Mouse (Mus musculus) urinary bladder, postnatal 25 days (tissue): ENCODE measurements around the gene Lyg2.
A peak's percentile ranks its signal among the peaks of the same experiment; 100 is the strongest.

Source experiments
- DNase-seq: peaks from one replicate; pipeline ENCODE4 v3.0.0; 2022; ENCODE audit warnings: low spot score

Lyg2 gene

DNA sequence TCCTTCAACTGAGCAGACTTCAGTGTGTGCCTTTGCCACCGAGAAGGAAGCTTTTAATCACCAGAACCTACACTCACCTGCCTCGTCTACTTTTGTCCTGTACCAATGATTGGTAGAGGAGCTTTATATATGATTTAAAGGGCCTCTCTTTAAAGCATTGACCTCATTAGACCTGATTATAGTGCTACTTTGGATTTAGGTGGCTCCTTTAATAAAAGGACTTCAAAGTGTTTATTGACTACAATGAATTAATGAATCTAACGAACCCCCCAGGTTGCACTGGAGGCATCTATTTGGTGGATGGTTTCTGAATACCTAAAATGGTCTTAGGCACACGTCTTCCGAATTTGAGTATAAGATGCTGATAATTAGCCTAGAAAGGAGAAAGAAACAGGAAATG, at the start of gene Lyg2:
Gene Lyg2 (minus strand): TSS at position 101 of the 400 bp plus-strand sequence.
- DNase-seq, result no peak

GRCm38 (mm10) chr1:37965571-37965970, 49.3 kb upstream of the Lyg2 start:
- DNase-seq, result no peak

- DNase-seq, result no peak
Observed at GRCm38 (mm10) chr1:37959486-37959885, 43.2 kb upstream of the Lyg2 start.

- DNase-seq, result no peak
Observed at GRCm38 (mm10) chr1:37958516-37958915, 42.2 kb upstream of the Lyg2 start.

- no peak for DNase-seq
Observed at GRCm38 (mm10) chr1:37957659-37958058, 41.4 kb upstream of the Lyg2 start, which contains the start of gene Lyg1. TSS of gene Lyg1 (minus strand) at chr1:37957759.

DNA sequence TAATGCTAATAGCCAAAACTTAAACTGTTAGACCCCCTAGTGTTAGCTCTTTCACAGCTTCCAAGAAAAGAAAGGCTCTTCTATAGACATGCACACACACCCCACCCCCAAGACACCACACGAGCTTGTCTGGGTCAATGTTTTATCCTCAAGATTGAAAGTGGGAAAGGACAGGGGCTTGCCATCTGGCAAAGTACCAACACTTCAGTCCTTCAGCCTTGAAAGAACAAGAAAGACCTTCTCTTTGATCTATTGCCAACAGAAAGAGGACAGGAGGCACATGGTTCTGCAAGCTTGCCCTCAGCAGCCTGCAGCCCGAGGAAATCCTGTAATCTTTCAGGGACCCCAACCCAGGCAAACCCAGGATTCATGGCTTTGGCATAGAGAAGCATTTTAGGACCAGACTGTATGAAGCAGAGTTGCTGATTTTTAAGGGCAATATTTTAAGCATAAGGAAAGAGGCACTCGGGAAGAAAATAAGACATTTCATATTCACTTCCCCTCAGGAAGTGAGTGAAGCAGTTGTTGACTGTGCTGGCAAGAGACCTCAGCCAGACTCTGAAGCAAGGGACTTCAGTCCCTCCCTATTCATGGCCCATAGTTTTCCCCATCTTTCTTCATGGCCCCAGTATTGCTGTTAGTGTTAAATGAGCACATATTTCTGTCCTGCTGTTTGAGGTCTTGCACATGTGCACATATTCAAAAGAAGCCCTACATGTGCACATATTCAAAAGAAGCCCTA, 40.6 kb upstream of the Lyg2 start:
- DNase-seq, result no peak

GRCm38 (mm10) chr1:37955251-37955650, 39.0 kb upstream of the Lyg2 start:
- no peak for DNase-seq

- DNase-seq, result no peak
Observed at GRCm38 (mm10) chr1:37954786-37955185, 38.5 kb upstream of the Lyg2 start.

DNA sequence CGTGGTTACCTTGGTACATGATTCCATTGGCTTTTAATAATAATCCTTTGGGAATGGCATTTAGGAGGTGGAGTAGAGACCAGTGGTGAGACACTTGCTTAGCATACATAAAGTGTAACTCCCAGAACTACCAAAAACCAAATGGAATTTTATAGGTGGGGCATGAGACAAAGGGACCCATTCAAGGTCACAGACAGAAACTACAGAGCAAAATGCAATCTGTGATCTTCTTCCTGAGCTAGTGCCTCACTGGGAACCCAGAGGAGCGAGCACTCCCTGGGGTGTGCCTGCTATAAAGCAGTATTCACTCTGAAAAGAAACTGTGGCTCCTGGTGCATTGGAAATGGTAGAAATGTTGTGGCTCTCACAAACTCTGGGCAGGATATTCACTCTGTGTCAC, 32.6 kb upstream of the Lyg2 start:
- DNase-seq, result no peak

DNA sequence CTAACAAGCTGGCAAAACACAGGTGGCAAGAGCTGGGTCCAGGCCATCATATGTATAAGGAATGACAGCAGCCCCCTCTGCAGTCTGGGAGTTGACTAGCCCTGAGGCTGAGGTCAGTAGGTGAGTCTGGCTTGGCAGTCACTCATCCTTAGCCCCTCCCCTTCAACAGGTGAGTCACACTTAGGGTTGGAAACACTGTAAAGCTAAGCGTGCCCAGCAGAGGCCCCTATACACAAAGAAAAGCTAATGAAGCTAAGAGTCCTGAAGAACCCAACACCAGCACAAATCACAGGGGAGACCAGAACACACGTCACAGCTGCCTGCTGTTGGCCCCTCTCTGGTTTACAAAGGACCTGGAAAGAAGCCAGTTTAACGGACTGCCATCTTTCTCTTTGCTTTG, 15.5 kb upstream of the Lyg2 start:
- peak; percentile 17 for DNase-seq

GRCm38 (mm10) chr1:37925971-37926370, 9.7 kb upstream of the Lyg2 start:
- no peak for DNase-seq

GRCm38 (mm10) chr1:37922536-37922935, 6.2 kb upstream of the Lyg2 start:
- DNase-seq, result no peak

GRCm38 (mm10) chr1:37918096-37918495, 1.8 kb upstream of the Lyg2 start:
- no peak for DNase-seq

- no peak for DNase-seq
Observed at GRCm38 (mm10) chr1:37917666-37918065, 1.4 kb upstream of the Lyg2 start.

GRCm38 (mm10) chr1:37912751-37913150, 3.5 kb downstream of the Lyg2 start:
- DNase-seq, result no peak

GRCm38 (mm10) chr1:37903178-37903577, 13.1 kb downstream of the Lyg2 start:
- peak; percentile 10 for DNase-seq

GRCm38 (mm10) chr1:37900288-37900687, 16.0 kb downstream of the Lyg2 start:
- no peak for DNase-seq

- no peak for DNase-seq
Observed at GRCm38 (mm10) chr1:37899816-37900215, 16.5 kb downstream of the Lyg2 start.

DNA sequence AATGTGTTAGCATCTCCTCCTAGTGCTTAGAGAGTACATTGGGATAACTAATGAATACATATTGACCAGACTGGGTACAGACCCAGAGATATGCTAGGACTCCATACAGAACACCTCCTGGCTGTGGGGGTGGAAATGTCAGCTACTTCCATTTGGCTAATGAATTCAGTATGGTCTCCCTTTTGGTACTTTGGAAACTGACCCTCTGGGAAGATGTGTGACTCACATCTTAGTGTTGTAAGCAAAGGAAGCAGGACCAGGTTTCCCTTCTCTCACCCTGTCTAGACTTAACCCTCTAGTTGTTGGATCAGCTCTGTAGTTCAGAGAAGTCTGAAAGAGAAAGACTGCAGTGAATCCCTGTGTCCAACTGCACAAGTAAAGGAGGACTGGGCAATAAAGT, 21.7 kb downstream of the Lyg2 start:
- no peak for DNase-seq

DNA sequence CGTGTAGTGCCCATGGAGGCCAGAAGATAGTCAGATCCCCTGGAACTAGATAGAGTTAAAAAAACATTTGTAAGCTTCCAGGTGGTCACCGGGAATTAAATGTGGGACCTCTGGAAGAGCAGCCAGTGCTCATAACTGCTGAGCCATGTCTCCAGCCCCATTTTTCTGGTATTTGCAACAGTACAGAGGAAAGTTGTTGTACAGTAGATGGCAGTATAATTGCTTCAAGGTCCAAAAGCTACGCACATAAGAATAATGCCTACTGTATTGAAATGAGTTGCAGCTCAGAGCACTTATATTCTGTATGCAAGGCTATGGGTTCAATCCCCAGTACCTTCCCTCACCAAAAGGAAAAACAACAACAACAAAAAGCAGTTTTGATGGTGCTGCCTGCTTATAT, 24.9 kb downstream of the Lyg2 start:
- DNase-seq, result no peak

GRCm38 (mm10) chr1:37890025-37890652, 26.2 kb downstream of the Lyg2 start, which contains the start of the genes Mitd1 and Mrpl30:
TSS of gene Mitd1 (minus strand) at chr1:37890411.
TSS of gene Mrpl30 (plus strand) at chr1:37890477.
- DNase-seq, result peak; percentile 79

DNA sequence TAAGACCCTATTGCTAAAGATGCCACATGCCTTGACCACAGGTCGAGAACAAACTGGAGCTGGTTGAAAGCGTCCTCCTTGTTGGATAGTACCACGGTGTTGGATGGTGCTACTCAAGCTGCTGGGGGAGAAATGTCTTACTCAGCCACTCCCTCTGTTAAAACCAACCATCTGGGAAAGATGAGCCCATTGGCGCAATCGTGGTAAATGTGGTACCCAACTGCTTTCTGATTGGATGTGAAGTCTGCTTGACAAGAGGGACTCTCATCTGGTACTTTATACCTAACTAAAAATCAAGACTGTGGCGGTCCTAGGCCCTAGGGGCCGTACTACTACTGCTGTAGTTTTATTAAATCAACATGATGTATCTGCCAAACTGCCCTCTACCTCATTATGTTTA, 27.1 kb downstream of the Lyg2 start:
- no peak for DNase-seq

DNA sequence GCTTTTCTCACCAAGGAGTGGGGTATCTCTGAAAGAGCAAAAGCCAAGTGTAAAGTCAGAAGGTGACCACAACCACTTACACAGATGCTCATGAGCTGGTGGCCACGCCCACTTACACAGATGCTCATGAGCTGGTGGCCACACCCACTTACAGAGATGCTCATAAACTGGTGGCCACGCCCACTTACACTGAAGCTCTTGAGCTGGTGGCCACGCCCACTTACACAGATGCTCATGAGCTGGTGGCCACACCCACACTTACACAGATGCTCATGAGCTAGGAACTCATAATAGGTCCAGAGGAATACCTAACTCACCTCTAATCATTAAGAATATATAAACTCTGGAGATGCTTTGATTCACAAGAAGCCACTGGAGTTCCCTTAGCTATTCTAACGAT, 31.8 kb downstream of the Lyg2 start:
- no peak for DNase-seq

DNA sequence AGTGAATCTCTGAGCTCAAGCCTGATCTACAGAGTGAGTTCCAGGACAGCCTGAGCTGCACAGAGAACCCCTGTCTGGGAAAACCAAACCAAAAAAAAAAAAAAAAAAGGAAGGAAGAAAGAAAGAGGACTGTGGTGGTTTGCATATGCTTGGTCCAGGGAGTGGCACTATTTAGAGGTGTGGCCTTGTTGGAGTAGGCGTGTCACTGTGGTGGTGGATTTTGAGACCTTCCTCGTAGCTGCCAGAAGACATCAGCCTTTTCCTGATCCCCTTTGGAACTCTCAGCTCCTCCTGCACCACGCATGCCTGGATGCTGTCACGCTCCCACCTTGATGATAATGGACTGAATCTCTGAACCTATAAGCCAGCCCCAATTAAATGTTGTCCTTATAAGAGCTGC, 32.9 kb downstream of the Lyg2 start:
- DNase-seq, result no peak
